Mouse (Mus musculus) liver, embryonic 14.5 days (tissue): ENCODE measurements around the gene Gys2.
A peak's percentile ranks its signal among the peaks of the same experiment; 100 is the strongest.

Experiments used
- CTCF ChIP-seq: IDR thresholded peaks from 2 replicates; pipeline ENCODE4 v1.5.1; 2016; ENCODE audit warnings: antibody characterized with exemption, low read depth, control low read depth
- EP300 ChIP-seq: IDR thresholded peaks from 2 replicates; pipeline ENCODE4 v1.6.1; 2016; ENCODE audit warnings: antibody characterized with exemption, low read depth

- TF ChIP-seq CTCF (peak; percentile 34), EP300 (no peak)
Measured at GRCm38 (mm10) chr6:142469602-142470001, 3.3 kb downstream of the Gys2 start.
